In the genomic region with DNA sequence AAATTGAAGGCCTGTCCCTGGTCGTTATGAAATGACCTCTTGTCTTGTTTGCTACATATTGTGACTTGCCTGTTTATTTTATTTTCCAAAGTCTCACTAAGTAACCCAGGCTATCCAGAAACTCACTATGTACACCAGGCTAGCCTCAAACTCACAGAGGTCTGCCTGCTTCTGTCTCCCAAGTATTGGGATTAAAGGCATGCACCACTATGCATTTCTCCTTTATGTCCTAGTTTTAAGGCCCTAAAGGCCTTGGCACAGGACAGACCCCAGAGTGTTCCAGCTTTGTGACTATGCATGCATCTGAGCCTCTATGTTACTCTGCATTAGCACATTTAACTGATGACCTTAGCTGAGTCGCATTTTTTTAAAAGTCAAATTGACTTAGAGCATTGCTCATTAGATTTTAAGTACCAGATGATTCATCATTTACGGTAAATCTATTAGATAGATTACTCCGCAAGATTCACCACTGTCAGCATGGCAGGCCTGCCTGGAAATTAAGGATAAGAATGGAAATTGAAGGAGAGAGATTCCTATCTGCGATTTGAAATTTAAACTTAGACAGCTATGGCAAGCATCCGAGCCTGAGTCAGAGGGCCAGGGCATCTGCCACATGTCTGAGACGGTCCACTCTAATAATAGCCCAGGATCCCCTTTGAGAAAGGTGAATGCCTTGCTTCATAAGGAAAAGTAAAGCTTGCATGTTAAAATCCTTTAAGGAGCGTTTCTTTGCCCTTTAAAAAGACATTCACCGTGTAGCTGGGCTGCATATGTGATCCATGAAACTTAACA, we compare ENCODE assay signal across 14 mouse cellular contexts.
DNase-seq lines count a peak whose midpoint lies in the region; ATAC-seq and TF ChIP-seq lines count a peak whose summit lies in the region.
"Had no signal": no experiment of that assay in that cellular context is flagged by ENCODE, and none has a peak within 500 bp of the region (broad histone marks: within the 10 kb centered on the region; RNA-seq: fewer than 3 reads in every experiment).

No protein-coding gene starts in this region.

- H3K27ac ChIP-seq in hindbrain, embryonic 13.5 days, result no peak overlapping the region
- H3K27ac ChIP-seq in hindbrain, embryonic 11.5 days (ENCODE audit: low read depth, low read length), result no peak overlapping the region
- peak overlapping the region; percentile 83 for H3K27ac ChIP-seq in limb, embryonic 14.5 days (replicated peaks; ENCODE audit: low read depth, low read length)
- H3K27ac ChIP-seq: kidney, postnatal 0 days; neural tube, embryonic 12.5 days had no signal

- H3K27me3 ChIP-seq in hindbrain, embryonic 13.5 days, result no peaks in the 10 kb centered on the region
- no peaks in the 10 kb centered on the region for H3K27me3 ChIP-seq in hindbrain, embryonic 11.5 days (ENCODE audit: control insufficient read depth, insufficient read depth, low read length)
- H3K27me3 ChIP-seq in limb, embryonic 14.5 days (ENCODE audit: control insufficient read depth, insufficient read depth, low read length), result no peaks in the 10 kb centered on the region
- H3K27me3 ChIP-seq: neural tube, embryonic 12.5 days had no signal

- peaks cover 8% of the 10 kb centered on the region for H3K4me1 ChIP-seq in hindbrain, embryonic 13.5 days (replicated peaks)
- no peaks in the 10 kb centered on the region for H3K4me1 ChIP-seq in hindbrain, embryonic 11.5 days (replicated peaks; ENCODE audit: control insufficient read depth, insufficient read depth, low read length)
- peaks cover 3% of the 10 kb centered on the region; the same call in 1 of the 2 replicates for H3K4me1 ChIP-seq in limb, embryonic 14.5 days (ENCODE audit: control insufficient read depth, insufficient read depth, low read length)
- H3K4me1 ChIP-seq: neural tube, embryonic 12.5 days had no signal

- peak overlapping the region; percentile 1; the same call in 1 of the 2 replicates for H3K4me2 ChIP-seq in hindbrain, embryonic 13.5 days
- H3K4me2 ChIP-seq in hindbrain, embryonic 11.5 days (replicated peaks; ENCODE audit: low read depth, low read length), result no peak overlapping the region
- H3K4me2 ChIP-seq in limb, embryonic 14.5 days (replicated peaks; ENCODE audit: low read depth, low read length, severe bottlenecking), result peak overlapping the region; percentile 30
- H3K4me2 ChIP-seq: neural tube, embryonic 12.5 days had no signal

- no peaks in the 10 kb centered on the region for H3K9me3 ChIP-seq in hindbrain, embryonic 13.5 days
- H3K9me3 ChIP-seq in hindbrain, embryonic 11.5 days (ENCODE audit: control insufficient read depth, low read length), result no peaks in the 10 kb centered on the region
- H3K9me3 ChIP-seq in limb, embryonic 14.5 days (ENCODE audit: control insufficient read depth, low read length), result no peaks in the 10 kb centered on the region
- H3K9me3 ChIP-seq: G1E; neural tube, embryonic 12.5 days had no signal

- TF ChIP-seq POLR2A in limb, embryonic 14.5 days (IDR thresholded peaks at IDR 0.05; ENCODE audit: borderline replicate concordance, extremely low read depth, insufficient read depth, insufficient read length), result no peak

- no peak for ATAC-seq in hindbrain, embryonic 13.5 days (ENCODE audit: low FRiP score)
- no peak for ATAC-seq in hindbrain, embryonic 11.5 days (ENCODE audit: low FRiP score)
- ATAC-seq in limb, embryonic 14.5 days (ENCODE audit: low FRiP score, low read depth), result peak; percentile 46; the same call in 1 of the 2 replicates
- ATAC-seq in erythroid progenitor cell, adult 5-6 weeks (replicated peaks; ENCODE audit: low FRiP score, poor library complexity, severe bottlenecking), result no peak

- WGBS in hindbrain, embryonic 13.5 days, result 68% methylated on average over 9 of the region's 9 CpGs
- WGBS in hindbrain, embryonic 11.5 days, result 78% methylated on average over 9 of the region's 9 CpGs
- WGBS in limb, embryonic 14.5 days, result 49% methylated on average over 9 of the region's 9 CpGs

- H3K36me3 ChIP-seq in hindbrain, embryonic 13.5 days, result no peaks in the 10 kb centered on the region
- no peaks in the 10 kb centered on the region for H3K36me3 ChIP-seq in hindbrain, embryonic 11.5 days (ENCODE audit: control insufficient read depth, insufficient read depth, low read length)
- H3K36me3 ChIP-seq in limb, embryonic 14.5 days (ENCODE audit: control insufficient read depth, insufficient read depth, low read length), result no peaks in the 10 kb centered on the region
- H3K36me3 ChIP-seq: G1E; neural tube, embryonic 12.5 days had no signal

- H3K4me3 ChIP-seq in hindbrain, embryonic 13.5 days, result no peak overlapping the region
- no peak overlapping the region for H3K4me3 ChIP-seq in hindbrain, embryonic 11.5 days (ENCODE audit: low read depth, low read length)
- H3K4me3 ChIP-seq in limb, embryonic 14.5 days (replicated peaks; ENCODE audit: low read length), result no peak overlapping the region
- H3K4me3 ChIP-seq: neural tube, embryonic 12.5 days had no signal

- H3K9ac ChIP-seq in hindbrain, embryonic 13.5 days, result no peak overlapping the region
- H3K9ac ChIP-seq in hindbrain, embryonic 11.5 days (ENCODE audit: low read depth, low read length), result no peak overlapping the region
- H3K9ac ChIP-seq in limb, embryonic 14.5 days (ENCODE audit: low read depth, low read length, severe bottlenecking), result peak overlapping the region; percentile 12; the same call in 1 of the 2 replicates
- H3K9ac ChIP-seq: neural tube, embryonic 12.5 days had no signal

- DNase-seq in hindbrain, embryonic 11.5 days (ENCODE audit: low spot score), result no peak
- DNase-seq in NIH3T3 (ENCODE audit: low read depth), result peak; percentile 76
- DNase-seq in gastrocnemius, adult 18-20 months (ENCODE audit: low spot score), result peak; percentile 37
- no peak for DNase-seq in limb, embryonic 14.5 days (ENCODE audit: low spot score)
- no peak for DNase-seq in embryo, embryonic 10 days (ENCODE audit: low spot score)
- DNase-seq in thymus, adult 18-20 months, result no peak
- DNase-seq: adrenal gland, postnatal 14 days; cerebellum, postnatal 25 days; lung, postnatal 36 days had no signal

Comparison
In these comparisons a context has a peak if more than half of its experiments do, and no peak if none do; other contexts are left out.
1. DNase-seq: peak in NIH3T3 (single experiment) and gastrocnemius, adult 18-20 months (single experiment); none in hindbrain, embryonic 11.5 days (single experiment), limb, embryonic 14.5 days (single experiment), embryo, embryonic 10 days (single experiment) and thymus, adult 18-20 months (0 of 2).